Mouse (Mus musculus) embryonic facial prominence, embryonic 10.5 days (tissue): ENCODE data around the gene Mb. TPM values are rescaled to one million over a fixed set of nuclear protein-coding genes. Genes with fewer than 3 reads are reported as not detected.

Experiments
- DNase-seq: peaks from one replicate; pipeline ENCODE4 v3.0.0-alpha.2; 2017; ENCODE audit warnings: low spot score
- H3K27ac ChIP-seq: fragments of 300-500 bp; sonication (generic); replicated peaks from 2 replicates; pipeline ENCODE4 v1.5.1; 2016; ENCODE audit warnings: mild to moderate bottlenecking
- H3K27me3 ChIP-seq: fragments of 300-500 bp; sonication (generic); replicated peaks from 2 replicates; pipeline ENCODE4 v1.6.1; 2016; ENCODE audit warnings: low read depth, mild to moderate bottlenecking; ENCODE audit not compliant: poor library complexity, severe bottlenecking
- H3K36me3 ChIP-seq: fragments of 300-500 bp; sonication (generic); replicated peaks from 2 replicates; pipeline ENCODE4 v1.6.1; 2016; ENCODE audit warnings: mild to moderate bottlenecking, moderate library complexity
- H3K4me1 ChIP-seq: fragments of 300-500 bp; sonication (generic); 2 replicates; pipeline ENCODE4 v1.6.1; 2016
- H3K4me3 ChIP-seq: fragments of 300-500 bp; sonication (generic); 2 replicates; pipeline ENCODE4 v1.5.1; 2016; ENCODE audit warnings: mild to moderate bottlenecking, moderate library complexity
- H3K9me3 ChIP-seq: fragments of 300-500 bp; sonication (generic); 2 replicates; pipeline ENCODE4 v1.6.1; 2016; ENCODE audit warnings: mild to moderate bottlenecking
- WGBS: fragments of 180-500 bp; shearing (Covaris S2); methylation state at CpG from one replicate; pipeline ENCODE4 v1.1.7; 2016; 5-methylcytosine and 5-hydroxymethylcytosine counted together
- polyA plus RNA-seq: library from polyadenylated mRNA; unstranded; fragments of >200 nt; fragmentation: Nextera tagmentation; extraction: Ambion mirVana; gene quantifications from 2 replicates; pipeline ENCODE4 v1.2.1, GENCODE M21; 2016

Gene Mb
- polyA plus RNA-seq, 1 experiment from 2014 or later: 0.86 TPM

- WGBS: 70% methylated on average over 11 of the region's 11 CpGs
- Histone ChIP-seq H3K9me3 (no peaks in the 10 kb centered on the region), H3K4me3 (no peak overlapping the region), H3K36me3 (no peaks in the 10 kb centered on the region), H3K27me3 (no peaks in the 10 kb centered on the region), H3K4me1 (peaks cover 55% of the 10 kb centered on the region), H3K27ac (peak overlapping the region; percentile 92)
- DNase-seq: no peak
Observed at GRCm38 (mm10) chr15:77036320-77036988, 14.0 kb downstream of the Mb start.

- H3K27me3 ChIP-seq: no peaks in the 10 kb centered on the region
Observed at GRCm38 (mm10) chr15:77035643-77036042, 14.8 kb downstream of the Mb start.

GRCm38 (mm10) chr15:77034526-77034925 lies 15.9 kb downstream of the Mb start:
- Histone ChIP-seq H3K9me3 (no peaks in the 10 kb centered on the region), H3K4me3 (no peak overlapping the region), H3K27me3 (no peaks in the 10 kb centered on the region), H3K27ac (peak overlapping the region; percentile 41), H3K36me3 (no peaks in the 10 kb centered on the region), H3K4me1 (peaks cover 44% of the 10 kb centered on the region)
- no peak for DNase-seq
- 83% methylated on average over 6 of the region's 6 CpGs for WGBS

More at GRCm38 (mm10) chr15:77035643-77036042, 14.8 kb downstream of the Mb start:
- WGBS: 87% methylated on average over 3 of the region's 3 CpGs
- Histone ChIP-seq H3K4me3 (no peak overlapping the region), H3K4me1 (peaks cover 55% of the 10 kb centered on the region), H3K36me3 (no peaks in the 10 kb centered on the region), H3K9me3 (no peaks in the 10 kb centered on the region), H3K27ac (peak overlapping the region; percentile 92)
- no peak for DNase-seq

- Histone ChIP-seq H3K36me3 (no peaks in the 10 kb centered on the region), H3K27ac (no peak overlapping the region), H3K4me1 (peaks cover 28% of the 10 kb centered on the region), H3K4me3 (no peak overlapping the region), H3K27me3 (no peaks in the 10 kb centered on the region), H3K9me3 (no peaks in the 10 kb centered on the region)
- WGBS: 51% methylated on average over 3 of the region's 3 CpGs
- no peak for DNase-seq
Observed at GRCm38 (mm10) chr15:77031271-77031670, 19.2 kb downstream of the Mb start.

GRCm38 (mm10) chr15:77029331-77029991 lies 21.0 kb downstream of the Mb start:
- H3K27ac ChIP-seq: peak overlapping the region; percentile 77
- no peaks in the 10 kb centered on the region for H3K27me3 ChIP-seq
- 28% methylated on average over 7 of the region's 7 CpGs for WGBS
- no peaks in the 10 kb centered on the region for H3K36me3 ChIP-seq
- H3K9me3 ChIP-seq: no peaks in the 10 kb centered on the region
- H3K4me1 ChIP-seq: peaks cover 34% of the 10 kb centered on the region
- H3K4me3 ChIP-seq: no peak overlapping the region
- DNase-seq: peak; percentile 81

GRCm38 (mm10) chr15:77027675-77028074 lies 22.8 kb downstream of the Mb start:
- 70% methylated on average over 6 of the region's 6 CpGs for WGBS
- no peak for DNase-seq
- Histone ChIP-seq H3K9me3 (no peaks in the 10 kb centered on the region), H3K36me3 (no peaks in the 10 kb centered on the region), H3K27me3 (no peaks in the 10 kb centered on the region), H3K27ac (peak overlapping the region; percentile 60), H3K4me3 (peak overlapping the region; percentile 3; the same call in 1 of the 2 replicates), H3K4me1 (peaks cover 35% of the 10 kb centered on the region)

GRCm38 (mm10) chr15:77027117-77027516 lies 23.4 kb downstream of the Mb start:
- Histone ChIP-seq H3K36me3 (no peaks in the 10 kb centered on the region), H3K4me3 (no peak overlapping the region), H3K4me1 (peaks cover 40% of the 10 kb centered on the region), H3K27me3 (no peaks in the 10 kb centered on the region), H3K9me3 (no peaks in the 10 kb centered on the region), H3K27ac (peak overlapping the region; percentile 60)
- DNase-seq: no peak
- 92% methylated on average over 3 of the region's 3 CpGs for WGBS

- Histone ChIP-seq H3K27ac (peak overlapping the region; percentile 57; the same call in 1 of the 2 replicates), H3K9me3 (no peaks in the 10 kb centered on the region), H3K4me1 (peaks cover 37% of the 10 kb centered on the region), H3K4me3 (no peak overlapping the region), H3K27me3 (no peaks in the 10 kb centered on the region), H3K36me3 (no peaks in the 10 kb centered on the region)
- WGBS: 76% methylated on average over 5 of the region's 5 CpGs
- no peak for DNase-seq
Observed at GRCm38 (mm10) chr15:77025884-77026583, 24.4 kb downstream of the Mb start.

- WGBS: 77% methylated on average over 5 of the region's 5 CpGs
- H3K27ac ChIP-seq: peak overlapping the region; percentile 31; the same call in 1 of the 2 replicates
- no peaks in the 10 kb centered on the region for H3K27me3 ChIP-seq
- H3K4me3 ChIP-seq: no peak overlapping the region
- peaks cover 25% of the 10 kb centered on the region for H3K4me1 ChIP-seq
- H3K36me3 ChIP-seq: no peaks in the 10 kb centered on the region
- H3K9me3 ChIP-seq: no peaks in the 10 kb centered on the region
- no peak for DNase-seq
Observed at GRCm38 (mm10) chr15:77022401-77022957, 28.0 kb downstream of the Mb start.

- no peaks in the 10 kb centered on the region for H3K36me3 ChIP-seq
- 88% methylated on average over 4 of the region's 4 CpGs for WGBS
- H3K27ac ChIP-seq: no peak overlapping the region
- H3K9me3 ChIP-seq: no peaks in the 10 kb centered on the region
- H3K4me1 ChIP-seq: peaks cover 23% of the 10 kb centered on the region
- 0 out of 2 replicates have a peak, but pooled peaks cover 4% of the 10 kb centered on the region for H3K27me3 ChIP-seq
- no peak for DNase-seq
- no peak overlapping the region for H3K4me3 ChIP-seq
Observed at GRCm38 (mm10) chr15:77021851-77022250, 28.6 kb downstream of the Mb start.

GRCm38 (mm10) chr15:77021056-77021455 lies 29.4 kb downstream of the Mb start:
- no peak overlapping the region for H3K4me3 ChIP-seq

GRCm38 (mm10) chr15:77020136-77020535 lies 30.3 kb downstream of the Mb start:
- DNase-seq: no peak
- Histone ChIP-seq H3K36me3 (no peaks in the 10 kb centered on the region), H3K27ac (no peak overlapping the region), H3K4me1 (peaks cover 14% of the 10 kb centered on the region), H3K4me3 (no peak overlapping the region), H3K27me3 (0 out of 2 replicates have a peak, but pooled peaks cover 6% of the 10 kb centered on the region), H3K9me3 (no peaks in the 10 kb centered on the region)
- 90% methylated on average over 4 of the region's 4 CpGs for WGBS

More at GRCm38 (mm10) chr15:77021056-77021455, 29.4 kb downstream of the Mb start:
- WGBS: 90% methylated on average over 3 of the region's 3 CpGs
- H3K27ac ChIP-seq: peak overlapping the region; percentile 19; the same call in 1 of the 2 replicates
- no peaks in the 10 kb centered on the region for H3K9me3 ChIP-seq
- 0 out of 2 replicates have a peak, but pooled peaks cover 6% of the 10 kb centered on the region for H3K27me3 ChIP-seq
- H3K4me1 ChIP-seq: peaks cover 18% of the 10 kb centered on the region
- DNase-seq: no peak
- H3K36me3 ChIP-seq: no peaks in the 10 kb centered on the region
